Mouse (Mus musculus): ENCODE results near the gene Agap1. TPM values are rescaled to one million over a fixed set of nuclear protein-coding genes. Genes with fewer than 3 reads are reported as not detected.
A peak's percentile ranks its signal among the peaks of the same experiment; 100 is the strongest.

The Agap1 gene
- polyA plus RNA-seq, 1 experiment from 2014 or later, result 8.7 TPM

DNA sequence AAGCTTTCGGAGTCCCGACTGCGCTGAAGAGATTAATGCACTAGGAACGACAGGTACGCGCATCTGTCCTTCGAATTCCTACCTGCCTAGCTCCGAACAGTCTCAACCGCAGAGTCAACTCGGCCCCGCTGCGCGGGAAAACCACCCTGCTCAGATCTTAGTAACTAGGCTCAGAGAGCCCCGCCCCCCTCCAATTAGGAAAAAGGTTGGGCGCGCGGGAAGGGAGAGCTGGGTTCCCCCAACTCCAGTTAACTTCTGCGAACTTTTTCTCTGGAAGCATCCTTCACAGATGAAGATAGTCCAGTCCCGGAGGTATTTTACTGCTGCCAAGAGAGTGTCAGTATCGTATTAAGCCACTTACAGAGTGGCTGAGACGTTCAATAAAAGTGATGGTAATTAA lies 479.2 kb downstream of the Agap1 start:
- ATAC-seq (no peak), DNase-seq (ENCODE audit: low spot score) (no peak)
- Histone ChIP-seq H3K36me3 (ENCODE audit: insufficient read depth, low read length) (no peaks in the 10 kb centered on the region), H3K4me1 (ENCODE audit: insufficient read depth, low read depth, low read length) (peaks cover 12% of the 10 kb centered on the region; the same call in 1 of the 2 replicates), H3K9me3 (ENCODE audit: low read length) (no peaks in the 10 kb centered on the region), H3K4me2 (replicated peaks; ENCODE audit: low read depth, low read length) (no peak overlapping the region), H3K27ac (ENCODE audit: low read length) (no peak overlapping the region), H3K27me3 (replicated peaks; ENCODE audit: insufficient read depth, low read length) (peaks cover 87% of the 10 kb centered on the region), H3K9ac (replicated peaks; ENCODE audit: low read depth) (no peak overlapping the region), H3K4me3 (ENCODE audit: low read depth, low read length) (no peak overlapping the region)
- WGBS, result 4% methylated on average over 21 of the region's 21 CpGs
- no peak for TF ChIP-seq CTCF (IDR thresholded peaks at IDR 0.05)

DNA sequence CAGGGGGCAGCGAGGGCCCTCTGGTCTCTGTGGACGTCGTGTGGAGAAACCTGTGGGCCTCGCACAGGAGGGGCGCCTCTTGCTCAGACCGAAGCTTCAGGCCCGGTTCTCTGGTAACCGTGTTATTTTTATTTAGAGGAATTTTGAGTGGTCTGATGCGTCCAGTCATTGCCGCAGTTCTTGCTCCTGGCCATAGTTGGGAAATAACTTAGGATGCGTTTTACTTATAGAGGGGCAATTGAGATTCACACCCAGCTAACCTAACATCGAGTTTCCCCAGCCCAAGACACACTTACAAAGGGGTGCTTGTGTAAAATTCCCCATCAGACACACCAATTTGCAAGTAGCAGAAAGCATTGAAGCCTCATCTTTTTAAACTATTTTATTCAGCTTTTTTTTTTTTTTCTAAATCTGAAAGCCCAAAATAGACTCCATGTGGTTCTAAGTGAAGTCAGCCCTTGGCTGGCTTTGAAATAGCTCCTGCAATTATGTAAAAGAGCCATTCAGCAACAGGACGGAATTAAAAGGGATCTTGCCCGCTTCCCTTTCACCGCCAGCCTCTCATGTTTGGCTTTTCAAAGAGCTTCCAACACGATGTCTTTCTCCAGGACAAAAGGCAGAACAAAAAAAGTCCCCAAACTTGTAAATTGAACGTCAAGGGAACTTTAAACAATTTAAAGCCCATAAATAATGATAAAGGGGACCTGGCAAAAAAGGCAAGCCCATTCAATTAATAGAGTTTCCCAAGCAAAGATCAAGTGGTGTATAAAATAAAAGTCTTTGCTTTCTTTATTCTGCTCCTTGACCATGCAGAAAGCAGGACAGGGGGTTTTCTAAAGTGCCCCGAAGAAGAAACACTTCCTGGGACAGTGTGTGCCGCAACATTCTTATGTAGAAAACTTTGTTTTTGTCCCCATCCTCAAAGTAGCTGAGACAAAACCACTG lies 480.0 kb downstream of the Agap1 start:
- DNase-seq (ENCODE audit: low spot score) (no peak), ATAC-seq (no peak)
- TF ChIP-seq EP300 (IDR thresholded peaks at IDR 0.05), result no peak
- no peak for TF ChIP-seq CTCF (IDR thresholded peaks at IDR 0.05)
- Histone ChIP-seq H3K9ac (replicated peaks; ENCODE audit: low read depth) (no peak overlapping the region), H3K4me1 (ENCODE audit: insufficient read depth, low read depth, low read length) (peaks cover 9% of the 10 kb centered on the region; the same call in 1 of the 2 replicates), H3K4me2 (replicated peaks; ENCODE audit: low read depth, low read length) (no peak overlapping the region), H3K27me3 (replicated peaks; ENCODE audit: insufficient read depth, low read length) (peaks cover 87% of the 10 kb centered on the region), H3K4me3 (ENCODE audit: low read depth, low read length) (no peak overlapping the region), H3K27ac (ENCODE audit: low read length) (no peak overlapping the region), H3K9me3 (ENCODE audit: low read length) (no peaks in the 10 kb centered on the region), H3K36me3 (ENCODE audit: insufficient read depth, low read length) (no peaks in the 10 kb centered on the region)
- whole genome bisulfite sequencing, result 11% methylated on average over 19 of the region's 19 CpGs

DNA sequence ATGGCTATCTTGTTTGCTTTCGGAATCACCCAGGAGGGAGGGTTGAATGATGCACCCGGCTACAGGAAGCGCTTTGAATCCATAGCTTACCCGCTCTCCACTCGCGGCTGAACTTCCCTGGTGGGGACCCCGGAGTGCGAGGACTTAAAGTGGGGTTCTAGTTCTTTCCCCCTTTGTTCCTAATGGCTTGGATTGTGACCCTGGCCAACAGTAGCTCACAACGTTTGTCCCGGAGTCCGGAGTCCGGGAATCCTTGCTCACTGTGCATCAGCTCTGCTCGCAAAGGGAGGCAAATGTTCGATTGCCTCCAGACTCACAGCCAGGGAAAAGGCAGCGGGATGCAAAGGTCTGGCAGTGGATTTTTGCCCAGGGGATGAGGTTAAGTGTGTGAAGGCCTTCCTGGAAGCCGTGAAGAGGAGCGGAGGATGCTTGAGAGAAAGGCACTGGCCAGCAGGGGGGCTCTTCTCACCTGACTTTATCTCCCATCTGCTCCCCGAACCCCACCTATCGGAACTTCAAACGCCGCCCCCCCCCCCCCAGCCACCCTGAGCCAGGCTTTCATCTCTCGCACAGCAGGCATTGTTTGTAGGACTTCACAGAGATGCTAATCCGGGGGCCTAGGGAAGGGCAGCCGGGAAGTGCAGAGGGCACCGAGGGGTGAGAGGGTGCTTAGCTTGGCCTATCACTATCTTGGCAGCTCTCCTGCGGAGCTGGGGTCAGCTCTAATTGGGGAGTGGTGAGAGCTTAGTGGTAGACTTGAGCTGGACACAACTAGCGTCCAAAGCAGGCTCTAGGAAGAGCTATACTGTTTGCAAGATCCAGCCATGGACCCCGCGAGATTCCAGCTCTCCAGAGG lies 481.1 kb downstream of the Agap1 start:
- H3K27ac ChIP-seq (ENCODE audit: low read length), result no peak overlapping the region
- ATAC-seq (no peak), DNase-seq (ENCODE audit: low spot score) (no peak)
- peaks cover 85% of the 10 kb centered on the region for H3K27me3 ChIP-seq (replicated peaks; ENCODE audit: insufficient read depth, low read length)
- no peak overlapping the region for H3K4me3 ChIP-seq (ENCODE audit: low read depth, low read length)
- peaks cover 1% of the 10 kb centered on the region; the same call in 1 of the 2 replicates for H3K4me1 ChIP-seq (ENCODE audit: insufficient read depth, low read depth, low read length)
- H3K9ac ChIP-seq (replicated peaks; ENCODE audit: low read depth), result no peak overlapping the region
- H3K9me3 ChIP-seq (ENCODE audit: low read length), result no peaks in the 10 kb centered on the region
- H3K36me3 ChIP-seq (ENCODE audit: insufficient read depth, low read length), result no peaks in the 10 kb centered on the region
- TF ChIP-seq EP300 (IDR thresholded peaks at IDR 0.05), result no peak
- TF ChIP-seq CTCF (IDR thresholded peaks at IDR 0.05), result no peak
- WGBS, result 1% methylated on average over 26 of the region's 29 CpGs
- H3K4me2 ChIP-seq (replicated peaks; ENCODE audit: low read depth, low read length), result no peak overlapping the region

DNA sequence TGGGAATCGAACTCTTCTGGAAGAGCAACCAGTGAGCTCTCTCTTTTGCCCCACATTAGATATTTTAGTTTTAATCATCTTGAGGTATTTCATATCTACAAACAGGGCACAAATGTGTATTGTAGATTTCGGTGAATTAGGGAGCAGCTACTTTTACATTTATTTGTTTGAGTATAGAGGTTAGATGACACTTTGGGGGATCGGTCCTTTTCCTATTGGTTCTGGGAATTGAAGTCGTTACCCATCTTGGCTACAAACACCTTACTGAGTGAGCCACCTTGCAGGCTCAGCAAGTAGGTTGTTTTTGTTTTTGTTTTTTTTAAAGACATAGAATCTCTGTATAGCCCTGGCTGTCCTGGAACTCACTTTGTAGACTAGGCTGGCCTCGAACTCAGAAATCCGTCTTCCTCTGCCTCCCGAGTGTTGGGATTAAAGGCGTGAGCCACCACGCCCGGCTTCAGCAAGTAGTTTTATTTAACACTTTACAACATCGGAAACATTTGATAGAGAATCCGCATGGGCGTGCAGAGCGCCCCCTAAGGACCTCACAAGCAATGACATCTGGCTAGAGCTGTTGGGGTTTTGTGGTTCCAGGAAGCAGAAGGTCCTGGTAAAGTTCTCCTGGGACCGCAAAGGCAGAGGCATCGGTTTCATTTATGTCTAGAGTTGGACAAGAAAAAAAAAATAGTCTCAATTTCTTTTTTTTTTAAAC lies 484.4 kb downstream of the Agap1 start:
- Histone ChIP-seq H3K27me3 (replicated peaks; ENCODE audit: insufficient read depth, low read length) (peaks cover 77% of the 10 kb centered on the region), H3K36me3 (ENCODE audit: insufficient read depth, low read length) (no peaks in the 10 kb centered on the region), H3K4me1 (ENCODE audit: insufficient read depth, low read depth, low read length) (no peaks in the 10 kb centered on the region; the same call in 1 of the 2 replicates), H3K9ac (replicated peaks; ENCODE audit: low read depth) (no peak overlapping the region), H3K27ac (ENCODE audit: low read length) (no peak overlapping the region), H3K4me2 (replicated peaks; ENCODE audit: low read depth, low read length) (no peak overlapping the region), H3K9me3 (ENCODE audit: low read length) (no peaks in the 10 kb centered on the region), H3K4me3 (ENCODE audit: low read depth, low read length) (no peak overlapping the region)
- ATAC-seq, result no peak
- TF ChIP-seq EP300 (IDR thresholded peaks at IDR 0.05) (no peak), CTCF (IDR thresholded peaks at IDR 0.05) (peak; percentile 52)
- DNase-seq (ENCODE audit: low spot score), result no peak
- WGBS, result 31% methylated on average over 16 of the region's 16 CpGs

DNA sequence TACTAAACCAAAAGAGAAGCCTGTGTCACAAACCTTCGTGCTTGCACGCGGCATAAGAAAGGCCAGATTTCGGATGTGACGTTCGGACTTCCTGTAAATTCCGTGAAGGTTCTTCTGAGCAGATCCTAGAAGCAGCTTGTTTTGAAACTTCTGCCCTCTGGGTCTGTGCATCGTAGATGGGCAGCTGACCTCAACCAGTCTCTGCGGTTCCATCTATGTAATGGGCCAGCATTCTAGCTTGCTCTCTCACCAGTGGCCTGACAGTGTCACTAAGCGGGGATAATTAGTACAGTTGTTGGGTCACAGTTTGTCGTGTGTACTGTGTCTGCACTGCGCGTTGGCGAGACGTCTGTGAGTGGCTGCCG lies 485.0 kb downstream of the Agap1 start:
- no peaks in the 10 kb centered on the region for H3K36me3 ChIP-seq (ENCODE audit: insufficient read depth, low read length)
- DNase-seq (ENCODE audit: low spot score), result no peak
- no peak overlapping the region for H3K27ac ChIP-seq (ENCODE audit: low read length)
- H3K4me1 ChIP-seq (ENCODE audit: insufficient read depth, low read depth, low read length), result no peaks in the 10 kb centered on the region; the same call in 1 of the 2 replicates
- no peak overlapping the region for H3K4me3 ChIP-seq (ENCODE audit: low read depth, low read length)
- peaks cover 74% of the 10 kb centered on the region for H3K27me3 ChIP-seq (replicated peaks; ENCODE audit: insufficient read depth, low read length)
- WGBS, result 27% methylated on average over 16 of the region's 16 CpGs
- H3K4me2 ChIP-seq (replicated peaks; ENCODE audit: low read depth, low read length), result no peak overlapping the region
- no peak for ATAC-seq
- H3K9ac ChIP-seq (replicated peaks; ENCODE audit: low read depth), result no peak overlapping the region
- TF ChIP-seq EP300 (IDR thresholded peaks at IDR 0.05), result no peak
- no peak for TF ChIP-seq CTCF (IDR thresholded peaks at IDR 0.05)
- no peaks in the 10 kb centered on the region for H3K9me3 ChIP-seq (ENCODE audit: low read length)
